Mouse (Mus musculus): ENCODE results near the gene Msl1. TPM values are rescaled to one million over a fixed set of nuclear protein-coding genes. Genes with fewer than 3 reads are reported as not detected.

The Msl1 gene
- polyA plus RNA-seq, 1 experiment, result 39.0 TPM

DNA sequence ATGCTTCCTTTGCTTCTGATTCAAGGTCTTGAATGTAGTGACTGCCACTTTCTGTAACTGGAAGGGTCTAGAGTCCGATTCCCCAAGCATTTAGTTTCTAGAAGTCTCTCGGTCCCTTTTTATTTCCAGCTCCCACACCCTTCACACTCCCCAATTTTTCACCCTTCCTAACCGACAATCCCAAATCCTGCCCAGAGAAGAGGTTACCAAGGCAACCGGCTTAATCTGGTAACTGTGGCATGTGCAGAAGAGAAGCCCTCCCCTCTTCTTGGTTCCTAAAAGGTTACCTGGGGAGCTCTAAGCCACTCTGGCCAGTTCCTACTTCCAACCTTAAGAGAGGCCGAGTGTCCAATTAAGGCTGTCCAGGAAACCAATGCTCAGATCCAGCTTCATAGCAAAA, 40.0 kb downstream of the Msl1 start:
- no peak for DNase-seq
- WGBS, result 54% methylated on average over 5 of the region's 5 CpGs
- no peak for TF ChIP-seq POLR2A (IDR thresholded peaks at IDR 0.05; ENCODE audit: borderline replicate concordance, extremely low read depth, low read depth, low read length)
- TF ChIP-seq CTCF (IDR thresholded peaks at IDR 0.05; ENCODE audit: insufficient read depth, low read length), result no peak
- Histone ChIP-seq H3K4me3 (replicated peaks; ENCODE audit: extremely low read depth, low read depth, low read length) (no peak overlapping the region), H3K4me1 (ENCODE audit: control insufficient read depth, insufficient read depth, low read length) (peaks cover 4% of the 10 kb centered on the region)

DNA sequence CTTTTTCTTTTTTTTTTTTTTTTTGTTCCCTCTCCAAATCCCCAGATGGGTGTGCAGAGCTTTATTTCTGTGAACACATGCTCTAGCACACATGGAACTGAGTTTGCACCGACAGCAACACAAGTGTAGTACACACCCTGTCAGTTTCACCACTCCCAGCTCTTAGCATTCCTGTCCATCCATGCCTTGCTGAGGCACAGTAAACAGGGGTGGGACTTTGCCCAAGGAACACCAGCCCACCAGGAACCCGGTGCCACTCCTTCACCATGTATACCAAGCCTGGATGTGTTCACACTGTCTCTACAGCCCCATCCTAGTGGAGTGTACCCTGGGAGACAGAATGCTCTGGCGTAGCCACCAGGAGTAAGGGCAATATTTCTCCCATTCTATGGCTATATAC, 40.4 kb downstream of the Msl1 start:
- no peak for TF ChIP-seq POLR2A (IDR thresholded peaks at IDR 0.05; ENCODE audit: borderline replicate concordance, extremely low read depth, low read depth, low read length)
- TF ChIP-seq CTCF (IDR thresholded peaks at IDR 0.05; ENCODE audit: insufficient read depth, low read length), result no peak
- H3K4me1 ChIP-seq (ENCODE audit: control insufficient read depth, insufficient read depth, low read length), result peaks cover 4% of the 10 kb centered on the region
- no peak for DNase-seq
- H3K4me3 ChIP-seq (replicated peaks; ENCODE audit: extremely low read depth, low read depth, low read length), result no peak overlapping the region
- 46% methylated on average over 3 of the region's 3 CpGs for WGBS

DNA sequence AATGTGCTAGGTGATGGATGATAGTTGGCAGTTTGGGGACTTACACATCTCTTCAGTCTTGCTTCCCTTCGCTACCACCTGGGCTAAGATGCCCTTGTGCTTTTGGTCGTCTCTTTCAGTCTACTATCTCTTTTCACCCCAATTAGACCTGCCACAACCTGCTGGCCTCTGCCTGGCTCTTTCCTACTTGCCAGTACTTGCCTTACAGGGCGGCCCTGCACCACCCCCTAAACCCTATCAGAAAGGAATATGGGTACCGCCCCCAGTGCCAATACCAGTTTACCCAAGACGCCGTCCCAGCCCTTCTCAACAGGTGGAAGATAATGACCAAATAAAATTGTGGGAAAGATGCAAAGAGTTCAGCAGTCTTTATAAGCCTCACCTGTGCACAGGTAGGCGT, 40.8 kb downstream of the Msl1 start:
- DNase-seq, result no peak
- WGBS, result 28% methylated on average over 7 of the region's 7 CpGs
- H3K4me3 ChIP-seq (replicated peaks; ENCODE audit: extremely low read depth, low read depth, low read length), result no peak overlapping the region

DNA sequence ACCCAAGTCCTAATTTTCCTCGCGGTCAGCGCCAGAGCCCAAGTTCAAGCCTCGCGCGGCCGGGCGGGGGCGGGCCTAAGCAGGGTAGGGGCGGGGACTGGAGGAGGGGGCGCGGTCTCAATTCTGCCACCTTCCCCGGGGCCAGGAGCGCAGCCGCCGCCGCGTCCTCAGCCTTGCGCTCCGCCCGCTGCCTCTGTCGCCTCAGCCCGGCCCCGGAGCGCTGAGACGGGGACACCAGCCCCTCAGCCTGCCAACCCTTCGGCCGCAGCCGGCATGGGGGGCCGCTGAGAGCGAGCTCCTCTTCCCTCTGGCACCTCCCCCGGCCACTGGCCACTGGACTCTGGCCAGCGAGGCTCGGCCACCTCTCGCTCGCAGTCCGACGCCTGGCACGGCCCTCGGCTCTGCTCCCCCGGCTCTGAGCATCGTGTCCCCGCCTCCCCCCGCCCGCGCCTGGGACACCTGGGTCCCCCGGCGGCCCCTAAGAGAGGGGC, 41.4 kb downstream of the Msl1 start, which contains the start of gene Rapgefl1:
Rapgefl1 (plus strand) TSS at position 135 of the 491 bp plus-strand sequence.
- DNase-seq, result peak; percentile 82
- Histone ChIP-seq H3K4me3 (replicated peaks; ENCODE audit: extremely low read depth, low read depth, low read length) (peak within 1 kb of the TSS; percentile 66), H3K4me1 (ENCODE audit: control insufficient read depth, insufficient read depth, low read length) (peaks cover 4% of the 10 kb centered on the region)
- WGBS, result 1% methylated on average over 45 of the region's 48 CpGs
- TF ChIP-seq POLR2A (IDR thresholded peaks at IDR 0.05; ENCODE audit: borderline replicate concordance, extremely low read depth, low read depth, low read length), result no peak
- TF ChIP-seq CTCF (IDR thresholded peaks at IDR 0.05; ENCODE audit: insufficient read depth, low read length), result no peak

More for the DNA sequence above, 40.8 kb downstream of the Msl1 start:
- TF ChIP-seq CTCF (IDR thresholded peaks at IDR 0.05; ENCODE audit: insufficient read depth, low read length) (no peak), POLR2A (IDR thresholded peaks at IDR 0.05; ENCODE audit: borderline replicate concordance, extremely low read depth, low read depth, low read length) (no peak)
- H3K4me1 ChIP-seq (ENCODE audit: control insufficient read depth, insufficient read depth, low read length), result peaks cover 4% of the 10 kb centered on the region

DNA sequence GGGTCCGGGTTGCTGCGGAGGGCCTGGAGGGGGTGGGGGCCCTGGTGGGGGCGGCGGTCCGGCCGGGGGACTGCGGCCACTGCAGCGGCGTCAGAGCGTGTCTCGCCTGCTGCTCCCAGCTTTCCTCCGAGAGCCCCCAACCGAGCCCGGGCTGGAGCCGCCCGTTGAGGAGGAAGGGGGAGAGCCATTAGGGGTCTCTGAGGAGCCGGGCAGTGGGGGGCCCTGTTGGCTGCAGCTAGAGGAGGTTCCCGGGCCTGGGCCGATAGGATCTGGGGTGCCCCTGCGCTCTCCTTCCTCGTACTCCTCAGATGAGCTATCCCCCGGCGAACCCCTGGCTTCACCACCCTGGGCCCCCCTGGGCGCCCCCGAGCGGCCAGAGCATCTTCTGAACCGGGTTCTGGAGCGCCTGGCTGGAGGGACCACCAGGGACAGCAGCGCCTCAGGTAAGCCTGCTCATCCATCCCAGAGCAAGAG, 42.0 kb downstream of the Msl1 start:
- H3K4me1 ChIP-seq (ENCODE audit: control insufficient read depth, insufficient read depth, low read length), result peaks cover 4% of the 10 kb centered on the region
- TF ChIP-seq POLR2A (IDR thresholded peaks at IDR 0.05; ENCODE audit: borderline replicate concordance, extremely low read depth, low read depth, low read length) (no peak), CTCF (IDR thresholded peaks at IDR 0.05; ENCODE audit: insufficient read depth, low read length) (no peak)
- DNase-seq, result no peak
- 8% methylated on average over 23 of the region's 29 CpGs for WGBS
- no peak overlapping the region for H3K4me3 ChIP-seq (replicated peaks; ENCODE audit: extremely low read depth, low read depth, low read length)

DNA sequence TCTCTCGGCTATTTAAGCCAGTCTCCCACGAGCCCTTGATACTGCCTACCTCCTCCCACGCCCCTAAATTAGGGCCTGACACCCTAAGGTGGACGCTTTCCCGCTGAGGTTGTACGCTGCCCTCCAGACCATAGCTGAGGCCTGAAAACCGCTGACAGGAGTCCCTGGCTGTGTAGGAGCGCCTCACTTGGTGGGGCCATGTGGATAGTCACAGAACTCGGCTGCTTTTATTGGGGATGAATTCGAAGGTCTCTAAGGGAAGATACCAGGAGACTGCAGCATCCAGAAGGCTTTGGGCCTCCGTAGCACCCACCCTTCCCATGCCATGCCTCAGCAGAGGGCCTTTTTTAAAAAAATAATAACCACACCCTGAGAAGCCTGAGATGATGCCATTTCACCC, 42.6 kb downstream of the Msl1 start:
- WGBS, result 73% methylated on average over 11 of the region's 11 CpGs
- TF ChIP-seq CTCF (IDR thresholded peaks at IDR 0.05; ENCODE audit: insufficient read depth, low read length), result no peak
- no peak for TF ChIP-seq POLR2A (IDR thresholded peaks at IDR 0.05; ENCODE audit: borderline replicate concordance, extremely low read depth, low read depth, low read length)
- Histone ChIP-seq H3K4me1 (ENCODE audit: control insufficient read depth, insufficient read depth, low read length) (peaks cover 4% of the 10 kb centered on the region), H3K4me3 (replicated peaks; ENCODE audit: extremely low read depth, low read depth, low read length) (no peak overlapping the region)
- DNase-seq, result no peak

DNA sequence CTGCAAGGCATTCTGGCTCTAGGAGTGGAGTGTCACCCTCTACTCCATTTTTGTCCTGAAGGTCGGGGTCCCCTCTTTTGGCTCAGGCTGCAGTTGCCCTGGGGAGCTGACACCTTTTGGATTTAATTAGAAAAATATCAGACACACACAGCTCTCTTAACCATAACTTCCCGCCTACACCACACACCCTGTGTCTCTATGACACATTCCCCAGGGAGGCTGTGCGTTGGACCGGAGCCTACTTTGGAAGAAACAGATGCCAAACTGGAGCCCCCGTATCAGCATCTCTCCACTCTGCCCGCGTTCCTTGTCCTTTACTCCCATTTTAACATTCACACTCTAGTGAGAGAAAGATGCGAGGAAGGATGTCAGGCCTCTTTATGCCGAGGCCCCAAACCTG, 43.2 kb downstream of the Msl1 start:
- DNase-seq, result no peak
- TF ChIP-seq POLR2A (IDR thresholded peaks at IDR 0.05; ENCODE audit: borderline replicate concordance, extremely low read depth, low read depth, low read length), result no peak
- Histone ChIP-seq H3K4me1 (ENCODE audit: control insufficient read depth, insufficient read depth, low read length) (peaks cover 4% of the 10 kb centered on the region), H3K4me3 (replicated peaks; ENCODE audit: extremely low read depth, low read depth, low read length) (no peak overlapping the region)
- WGBS, result 66% methylated on average over 9 of the region's 9 CpGs

DNA sequence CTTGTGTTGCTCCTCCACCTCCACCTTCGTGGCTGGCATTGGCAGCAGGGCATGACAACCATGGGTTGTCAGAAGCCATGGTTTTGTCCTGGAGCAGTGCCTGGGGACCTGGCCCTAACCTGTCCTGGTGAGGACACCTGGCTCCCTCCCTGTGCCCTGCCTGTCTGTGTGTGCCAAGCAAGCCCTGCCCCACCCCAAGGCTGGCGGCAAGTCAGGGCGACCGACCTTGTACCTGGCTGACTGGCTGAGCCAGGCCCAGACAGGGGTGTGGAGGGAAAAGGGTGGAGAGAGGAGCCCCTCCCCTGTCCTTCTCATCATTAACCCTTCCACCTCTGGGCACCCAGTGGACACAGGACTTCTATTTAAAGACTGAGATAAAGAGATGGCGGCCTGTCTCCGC, 44.1 kb downstream of the Msl1 start:
- no peak for TF ChIP-seq CTCF (IDR thresholded peaks at IDR 0.05; ENCODE audit: insufficient read depth, low read length)
- TF ChIP-seq POLR2A (IDR thresholded peaks at IDR 0.05; ENCODE audit: borderline replicate concordance, extremely low read depth, low read depth, low read length), result no peak
- Histone ChIP-seq H3K4me1 (ENCODE audit: control insufficient read depth, insufficient read depth, low read length) (peaks cover 4% of the 10 kb centered on the region), H3K4me3 (replicated peaks; ENCODE audit: extremely low read depth, low read depth, low read length) (no peak overlapping the region)
- WGBS, result 42% methylated on average over 6 of the region's 6 CpGs
- no peak for DNase-seq

DNA sequence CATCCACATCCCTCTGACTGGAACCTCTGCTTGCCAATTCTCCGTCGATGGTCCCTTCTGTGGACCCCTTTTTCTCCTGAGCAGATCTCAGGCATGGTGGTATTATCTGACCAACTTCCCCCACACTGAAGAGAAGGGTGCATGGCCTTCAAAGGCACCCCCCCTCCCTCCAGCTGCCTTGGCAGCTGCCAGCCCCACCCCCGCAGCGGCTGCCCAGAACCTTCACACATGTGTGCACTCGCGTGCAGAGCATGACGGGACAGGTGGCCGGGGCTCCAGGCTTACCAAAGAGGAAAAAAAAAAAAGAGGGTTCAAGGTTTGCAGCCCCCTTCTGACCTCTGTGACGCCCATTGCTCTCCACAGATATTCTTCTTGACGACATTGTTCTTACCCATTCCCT, 44.6 kb downstream of the Msl1 start:
- no peak for DNase-seq
- H3K4me1 ChIP-seq (ENCODE audit: control insufficient read depth, insufficient read depth, low read length), result peaks cover 4% of the 10 kb centered on the region
- 61% methylated on average over 10 of the region's 10 CpGs for WGBS
- no peak overlapping the region for H3K4me3 ChIP-seq (replicated peaks; ENCODE audit: extremely low read depth, low read depth, low read length)
- TF ChIP-seq CTCF (IDR thresholded peaks at IDR 0.05; ENCODE audit: insufficient read depth, low read length) (no peak), POLR2A (IDR thresholded peaks at IDR 0.05; ENCODE audit: borderline replicate concordance, extremely low read depth, low read depth, low read length) (no peak)

DNA sequence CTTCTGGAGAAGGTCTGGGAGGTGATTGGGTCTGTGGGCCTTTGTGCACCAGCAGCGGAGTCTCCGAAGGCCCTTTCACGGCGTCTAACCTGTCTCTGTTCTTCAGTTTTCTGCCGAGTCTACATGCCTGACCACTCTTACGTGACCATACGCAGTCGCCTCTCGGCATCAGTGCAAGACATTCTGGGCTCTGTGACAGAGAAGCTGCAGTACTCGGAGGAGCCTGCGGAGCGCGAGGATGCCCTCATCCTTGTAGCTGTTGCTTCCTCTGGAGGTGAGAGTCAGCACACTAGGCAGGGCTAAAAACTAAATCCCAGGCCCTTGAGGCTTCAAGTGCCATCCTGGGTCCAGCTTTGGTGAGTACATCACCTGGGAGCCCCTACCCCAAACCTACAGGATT, 50.7 kb downstream of the Msl1 start:
- WGBS, result 61% methylated on average over 13 of the region's 13 CpGs
- TF ChIP-seq POLR2A (IDR thresholded peaks at IDR 0.05; ENCODE audit: borderline replicate concordance, extremely low read depth, low read depth, low read length) (no peak), CTCF (IDR thresholded peaks at IDR 0.05; ENCODE audit: insufficient read depth, low read length) (no peak)
- peaks cover 3% of the 10 kb centered on the region; the same call in 1 of the 2 replicates for H3K4me1 ChIP-seq (ENCODE audit: control insufficient read depth, insufficient read depth, low read length)
- H3K4me3 ChIP-seq (replicated peaks; ENCODE audit: extremely low read depth, low read depth, low read length), result no peak overlapping the region
- DNase-seq, result no peak
